Mouse (Mus musculus) cortical plate, adult 2 months (tissue): Measurements from ENCODE around the gene Tmem238l. TPM values are rescaled to one million over a fixed set of nuclear protein-coding genes. Genes with fewer than 3 reads are reported as not detected.

Experiments used
- H3K27ac ChIP-seq: fragments of 200-500 bp; 2 replicates; pipeline ENCODE4 v1.5.1; 2012; ENCODE audit warnings: low read length, control low read depth, inconsistent platforms; ENCODE audit not compliant: insufficient read depth
- H3K4me1 ChIP-seq: fragments of 200-500 bp; 2 replicates; pipeline ENCODE4 v1.6.1; 2011; ENCODE audit warnings: low read length; ENCODE audit not compliant: control insufficient read depth, insufficient read depth
- H3K4me3 ChIP-seq: fragments of 200-500 bp; 2 replicates; pipeline ENCODE4 v1.5.1; 2011; ENCODE audit warnings: mild to moderate bottlenecking, low read length, control low read depth; ENCODE audit not compliant: insufficient read depth
- CTCF ChIP-seq: fragments of 200-500 bp; IDR thresholded peaks from 2 replicates; pipeline ENCODE4 v1.5.1; 2011; ENCODE audit warnings: mild to moderate bottlenecking, control low read depth, low read length; ENCODE audit not compliant: insufficient read depth; ENCODE audit errors: extremely low read depth
- POLR2A ChIP-seq: fragments of 200-500 bp; IDR thresholded peaks from 2 replicates; pipeline ENCODE4 v1.6.1; 2011; ENCODE audit warnings: mild to moderate bottlenecking, low read length, control low read depth; ENCODE audit not compliant: insufficient read depth; ENCODE audit errors: extremely low read depth
- polyA plus RNA-seq: library from polyadenylated mRNA; depleted of rRNA; stranded (reverse); fragments of >200 nt; gene quantifications from 2 replicates; pipeline ENCODE4 v1.2.3, GENCODE M21; 2012; rRNA removed

Gene Tmem238l
- polyA plus RNA-seq: not detected in 2 replicates

DNA sequence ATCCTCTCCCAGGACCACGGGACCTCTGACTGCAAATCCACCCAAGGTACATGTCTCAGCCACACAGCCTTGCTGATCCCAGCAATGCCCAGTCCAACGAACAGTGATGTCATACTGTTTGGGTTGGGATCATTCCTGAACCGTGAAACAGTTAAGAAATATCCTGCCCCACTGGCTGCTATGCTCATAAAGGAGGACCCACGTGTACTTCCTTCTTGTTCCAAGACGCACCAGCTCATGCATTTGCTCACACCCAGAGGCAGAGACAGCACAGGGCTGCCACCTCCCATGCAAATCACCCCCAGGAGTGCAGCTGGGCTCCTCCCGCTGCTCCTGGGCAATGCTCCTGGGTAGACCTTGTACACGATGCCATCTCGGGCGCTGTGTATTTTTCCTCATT is at the start of gene Tmem238l:
Gene Tmem238l, plus strand, starts transcription at position 336 of the 400 bp plus-strand sequence.
- no peak within 1 kb of the TSS for H3K4me3 ChIP-seq
- no peak for TF ChIP-seq CTCF
- no peak for TF ChIP-seq POLR2A
- H3K4me1 ChIP-seq: no peaks in the 10 kb centered on the region
- H3K27ac ChIP-seq: no peak within 1 kb of the TSS

DNA sequence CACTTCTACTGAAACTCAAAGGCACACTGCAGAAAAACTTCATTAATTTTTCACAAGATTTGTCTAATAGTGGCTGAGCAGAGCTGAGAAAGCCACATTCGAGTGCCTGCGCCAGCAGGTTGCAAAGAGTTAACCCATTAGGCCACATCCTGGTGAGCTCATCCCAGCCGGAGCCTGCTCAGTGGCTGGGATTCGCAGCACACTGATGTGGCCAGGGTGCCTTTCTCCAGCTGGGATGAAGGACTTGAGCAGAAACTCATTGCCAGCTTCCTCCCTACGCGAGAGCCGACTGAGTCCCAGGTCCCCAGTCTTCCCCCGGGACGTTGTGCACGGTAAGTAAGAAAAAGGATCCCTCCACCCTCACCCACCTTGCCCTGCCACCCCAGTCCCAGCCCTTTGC is 44.6 kb upstream of the Tmem238l start, which contains the start of gene Pirt:
Gene Pirt, plus strand, starts transcription at position 171 of the 400 bp plus-strand sequence.
- Histone ChIP-seq H3K4me1 (no peaks in the 10 kb centered on the region), H3K27ac (no peak within 1 kb of the TSS), H3K4me3 (no peak within 1 kb of the TSS)
- TF ChIP-seq POLR2A (no peak), CTCF (no peak)

DNA sequence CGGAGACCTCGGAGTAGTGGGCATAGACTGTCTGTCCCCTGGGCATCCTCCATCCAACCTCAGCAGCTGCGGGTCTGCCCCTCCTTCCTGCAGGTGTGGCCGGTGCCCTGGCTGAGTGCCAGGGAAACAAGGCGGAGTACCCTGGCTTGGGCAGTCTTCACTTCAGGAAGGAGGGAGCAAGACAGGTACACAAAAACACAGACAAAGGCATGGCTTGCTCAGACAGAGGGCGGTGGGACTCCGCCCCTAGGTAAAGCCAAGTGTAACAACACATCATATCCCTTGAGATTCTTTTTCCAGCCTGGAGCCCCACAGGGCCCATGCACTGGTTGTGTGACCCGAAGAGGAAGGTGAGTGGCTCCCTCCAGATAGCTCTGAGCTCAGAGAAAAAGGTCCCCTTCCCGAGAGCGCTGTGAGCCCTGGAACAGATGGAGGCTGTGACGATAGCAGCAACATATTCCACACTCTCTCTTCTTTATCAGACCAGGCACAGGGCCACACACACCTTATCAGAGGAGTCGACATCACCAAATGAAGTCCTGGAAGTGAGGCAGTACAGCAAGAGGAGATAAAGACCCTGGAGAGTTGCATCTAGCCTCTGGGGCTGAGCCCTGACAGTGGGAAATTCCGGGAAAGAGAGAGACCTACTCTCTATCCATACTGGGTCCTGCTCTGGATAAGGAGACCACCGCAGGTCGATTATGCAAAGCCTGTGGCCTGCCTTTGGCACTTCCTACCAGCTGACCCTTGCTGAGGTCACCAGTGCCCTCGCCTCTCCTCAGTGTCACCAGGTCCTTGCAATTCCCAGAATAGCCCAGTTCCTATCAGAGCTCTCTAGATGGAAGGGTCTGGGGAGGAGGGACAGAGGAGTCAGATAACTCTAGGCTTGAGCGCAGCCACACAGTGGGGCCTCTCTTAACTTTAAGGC is 43.6 kb upstream of the Tmem238l start:
- H3K4me1 ChIP-seq: no peaks in the 10 kb centered on the region
- no peak for TF ChIP-seq CTCF
- TF ChIP-seq POLR2A: no peak
- H3K27ac ChIP-seq: no peak overlapping the region
- H3K4me3 ChIP-seq: no peak overlapping the region

DNA sequence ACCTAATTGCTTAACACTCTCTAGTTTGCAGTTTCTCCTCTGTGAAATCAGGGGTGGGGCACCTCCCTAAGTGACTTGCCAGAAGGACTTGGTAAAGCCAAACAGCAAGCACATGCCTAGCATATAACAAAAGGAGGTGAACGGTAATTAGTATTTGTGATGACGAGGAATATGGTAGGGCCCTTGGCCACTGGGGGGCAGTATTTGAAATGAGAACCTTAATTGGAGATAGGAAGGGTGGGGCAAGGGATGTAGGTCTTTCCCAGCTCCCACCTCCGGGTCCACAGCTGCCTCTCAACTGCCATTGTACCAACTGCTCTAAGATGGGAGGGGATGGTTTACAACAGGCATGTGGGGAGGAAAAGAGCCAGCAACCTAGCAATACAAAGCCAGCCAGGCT is 42.2 kb upstream of the Tmem238l start:
- no peak overlapping the region for H3K4me3 ChIP-seq
- TF ChIP-seq CTCF (peak; percentile 46), POLR2A (no peak)
- H3K27ac ChIP-seq: no peak overlapping the region
- H3K4me1 ChIP-seq: no peaks in the 10 kb centered on the region

DNA sequence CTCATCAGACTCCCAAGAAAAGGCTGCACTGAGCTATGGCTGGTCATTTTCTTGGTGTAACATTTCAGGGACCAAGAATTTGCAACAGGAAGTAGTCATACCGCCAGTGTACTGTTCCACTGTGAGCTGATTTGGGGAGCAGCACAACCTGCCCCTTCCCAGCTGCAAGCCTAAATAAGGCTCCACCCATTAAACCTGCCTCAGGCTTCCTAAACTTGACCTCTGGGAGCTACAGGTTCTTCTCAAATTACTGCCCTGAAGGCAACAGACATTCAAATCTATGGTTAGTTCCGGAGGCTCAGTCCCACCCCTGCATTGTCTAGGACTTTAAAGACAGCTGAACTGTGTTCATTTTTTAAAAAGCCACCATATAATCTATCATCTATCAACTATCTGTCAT is 36.4 kb upstream of the Tmem238l start:
- TF ChIP-seq POLR2A: no peak
- no peak for TF ChIP-seq CTCF
- no peaks in the 10 kb centered on the region for H3K4me1 ChIP-seq
- H3K4me3 ChIP-seq: no peak overlapping the region
- no peak overlapping the region for H3K27ac ChIP-seq

DNA sequence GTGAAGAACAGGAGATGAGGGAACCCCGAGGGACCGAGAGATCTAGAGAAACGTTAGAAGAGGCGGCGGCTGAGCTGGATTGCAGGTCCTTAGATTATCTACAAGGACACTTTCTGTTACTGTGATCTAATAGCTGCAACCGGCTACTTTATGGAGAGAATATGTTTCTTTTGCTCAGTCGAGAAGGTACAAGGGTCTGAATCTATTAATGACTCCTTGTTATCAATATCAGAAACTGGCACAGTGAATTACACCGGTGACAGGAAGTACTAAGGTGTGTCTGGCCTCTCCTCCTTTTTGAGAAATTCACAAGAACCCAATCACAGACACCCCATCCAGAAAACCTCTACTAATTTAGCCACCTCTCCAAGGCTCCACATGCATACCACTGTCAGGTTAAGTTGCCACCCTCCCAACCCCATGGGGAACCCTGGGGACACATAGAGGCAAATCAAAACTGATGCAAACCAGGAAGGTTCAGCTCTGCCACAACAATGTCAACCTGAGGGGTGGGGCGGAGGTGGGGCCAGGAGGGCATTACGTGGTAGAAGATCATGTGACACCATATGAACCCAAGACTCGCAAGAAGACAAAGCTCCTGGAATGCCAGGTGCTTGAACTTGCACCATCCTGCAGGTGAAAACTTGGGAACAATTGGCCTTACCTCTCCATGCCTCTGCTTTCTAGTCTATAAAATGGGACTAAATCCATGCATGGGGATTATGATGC is 32.2 kb upstream of the Tmem238l start:
- Histone ChIP-seq H3K27ac (no peak overlapping the region), H3K4me1 (no peaks in the 10 kb centered on the region), H3K4me3 (no peak overlapping the region)
- TF ChIP-seq CTCF: no peak
- no peak for TF ChIP-seq POLR2A

DNA sequence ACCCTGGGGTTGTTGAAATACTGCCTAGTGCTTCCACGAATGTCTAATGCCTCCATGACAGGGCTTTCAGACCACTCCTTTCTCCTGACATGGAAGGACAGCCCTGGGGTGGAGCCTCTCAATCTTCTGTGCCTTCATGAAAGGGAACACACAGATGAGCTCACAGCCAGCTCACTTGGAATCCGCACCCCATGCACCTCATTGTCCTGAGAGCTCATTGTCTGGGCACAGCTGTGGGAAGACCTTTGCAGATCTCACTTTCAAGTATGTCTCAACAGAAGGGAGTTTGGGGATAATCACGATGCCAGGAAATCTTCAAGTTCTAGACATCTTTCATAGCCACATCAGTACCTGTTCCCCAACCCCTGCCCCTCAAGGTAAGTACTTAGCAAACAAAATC is 28.1 kb upstream of the Tmem238l start:
- TF ChIP-seq CTCF (no peak), POLR2A (no peak)
- Histone ChIP-seq H3K4me3 (no peak overlapping the region), H3K4me1 (no peaks in the 10 kb centered on the region), H3K27ac (no peak overlapping the region)

DNA sequence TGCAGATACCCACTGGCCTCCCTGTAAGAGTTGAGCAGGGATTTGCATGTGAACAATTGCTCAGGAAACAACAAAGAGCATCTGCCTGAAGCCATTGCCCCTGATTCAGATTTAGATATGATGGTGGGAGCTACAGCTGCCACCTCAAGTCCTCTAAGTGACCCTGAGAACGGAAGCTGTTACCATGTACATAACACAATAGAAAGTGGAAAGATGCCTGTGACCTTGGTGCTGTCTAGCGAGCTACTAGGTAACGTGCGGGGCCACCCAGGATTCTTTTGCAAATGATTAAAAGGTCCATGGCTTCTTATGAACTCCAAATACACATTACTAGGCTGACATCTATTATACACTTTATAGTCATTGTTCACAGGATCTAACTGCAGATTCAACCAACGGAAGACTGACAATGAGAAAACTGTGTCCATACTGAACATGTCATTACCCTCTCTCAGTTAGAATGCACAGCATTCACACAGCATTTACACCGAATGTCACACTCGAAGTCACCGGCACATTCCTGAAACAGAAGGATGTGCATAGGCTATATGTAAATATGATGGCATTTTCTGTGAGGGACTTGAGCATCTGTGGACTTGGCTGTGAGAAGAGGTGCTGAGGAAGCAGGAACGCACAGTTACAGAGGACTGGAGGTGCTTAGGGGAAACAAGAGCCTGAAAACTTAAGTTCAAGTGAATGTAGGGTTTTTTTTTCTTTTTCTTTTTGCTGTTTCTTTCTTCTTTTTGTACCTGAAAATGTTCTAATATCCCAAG is 23.4 kb upstream of the Tmem238l start:
- no peak overlapping the region for H3K4me3 ChIP-seq
- H3K4me1 ChIP-seq: no peaks in the 10 kb centered on the region
- TF ChIP-seq POLR2A: no peak
- no peak for TF ChIP-seq CTCF
- no peak overlapping the region for H3K27ac ChIP-seq

DNA sequence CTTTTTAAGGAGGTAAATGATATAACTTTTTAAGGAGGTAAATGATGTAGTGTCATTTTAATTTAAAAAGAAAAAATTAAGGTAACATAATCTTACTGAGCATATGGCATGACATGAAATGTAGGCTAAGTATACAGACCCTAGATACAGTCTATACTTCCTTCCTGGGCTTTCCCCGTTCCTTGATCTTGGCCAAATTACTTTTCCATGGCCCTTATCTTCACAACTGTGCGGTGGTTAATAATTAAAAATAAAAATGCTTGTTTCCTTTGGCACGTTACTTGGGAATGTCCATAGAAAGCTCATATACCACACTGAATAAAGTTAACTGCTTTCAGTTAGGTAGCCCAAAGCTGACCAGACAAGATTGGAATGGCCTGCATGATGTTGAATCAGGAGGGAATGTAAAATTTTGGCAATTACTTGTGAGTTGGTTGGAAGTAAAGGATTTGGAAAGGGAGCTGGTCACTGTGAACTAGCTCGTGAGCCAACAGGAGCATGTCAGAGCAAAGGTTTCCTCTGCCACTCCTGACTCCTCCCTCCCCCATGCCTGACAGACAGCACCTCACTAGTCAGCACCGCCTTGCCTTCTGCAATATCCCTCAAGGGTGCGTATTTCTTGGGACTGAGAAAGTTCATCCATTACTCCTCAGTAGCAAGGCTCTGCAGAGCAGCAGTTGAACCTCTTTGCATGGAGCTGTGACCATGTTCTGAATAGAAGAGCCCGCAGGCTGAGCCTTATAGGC is 21.8 kb upstream of the Tmem238l start:
- H3K4me1 ChIP-seq: no peaks in the 10 kb centered on the region
- TF ChIP-seq CTCF (no peak), POLR2A (no peak)
- H3K27ac ChIP-seq: no peak overlapping the region
- H3K4me3 ChIP-seq: no peak overlapping the region

DNA sequence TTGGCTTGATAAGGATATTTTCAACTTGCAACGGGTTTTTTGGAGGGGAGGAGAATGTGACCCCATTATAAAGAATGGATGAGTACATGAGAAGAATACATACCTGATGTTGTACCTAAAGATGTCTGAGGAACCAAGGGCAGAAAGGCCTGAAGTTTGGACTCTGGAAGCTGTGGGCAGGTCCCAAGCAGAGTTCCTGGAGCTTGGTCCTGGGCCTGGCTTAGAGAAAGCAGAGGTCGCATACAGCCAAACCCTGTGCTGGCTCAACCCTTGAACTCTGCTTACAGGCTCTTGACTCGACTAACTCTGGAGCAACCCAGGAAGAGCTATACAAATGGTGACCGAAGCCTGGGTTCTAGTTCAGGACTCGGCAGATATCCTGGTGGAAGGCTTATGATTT is 14.4 kb upstream of the Tmem238l start:
- H3K27ac ChIP-seq: no peak overlapping the region
- TF ChIP-seq POLR2A (no peak), CTCF (no peak)
- no peak overlapping the region for H3K4me3 ChIP-seq
- H3K4me1 ChIP-seq: no peaks in the 10 kb centered on the region
